Mouse (Mus musculus): ENCODE results near the gene Dedd2.

GRCm38 (mm10) chr7:25210482-25210881 is 9.9 kb downstream of the Dedd2 start:
- TF ChIP-seq CTCF (conservative IDR thresholded peaks at IDR 0.05; ENCODE audit: low read length) (no peak), POU5F1 (IDR thresholded peaks at IDR 0.05; ENCODE audit: borderline replicate concordance, low read length) (no peak), NANOG (IDR thresholded peaks at IDR 0.05; ENCODE audit: borderline replicate concordance, low read length) (no peak)
